Mouse (Mus musculus) kidney, adult 8-10 months (tissue): Measurements from ENCODE around the gene Vtn.

ENCODE experiments used
- DNase-seq, 2 experiments: peaks; one replicate each; pipeline ENCODE4 v3.0.0; 2022

Vtn gene

GRCm38 (mm10) chr11:78499004-78499403, at the start of gene Vtn:
Vtn (plus strand) TSS chr11:78499091.
- DNase-seq: no peak

DNA sequence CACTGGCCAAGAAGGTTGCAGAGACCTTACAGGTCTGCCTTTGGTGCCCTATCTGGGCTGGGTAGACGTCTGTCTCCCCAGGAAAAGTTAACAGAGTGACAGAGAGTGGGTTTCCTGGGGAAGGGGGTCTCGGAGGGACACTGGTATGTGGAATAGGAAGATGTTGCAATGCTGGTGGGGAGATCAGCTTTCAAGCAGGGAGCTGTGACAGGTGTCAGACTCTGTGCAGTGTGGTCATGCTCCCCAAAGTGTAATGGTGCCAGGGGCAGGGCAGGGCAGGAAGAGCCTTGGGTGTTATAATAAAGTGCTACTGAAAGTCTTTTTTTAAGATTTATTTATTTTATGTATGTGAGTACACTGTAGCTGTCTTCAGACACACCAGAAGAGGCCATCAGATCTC, 48.6 kb upstream of the Vtn start:
- DNase-seq: no peak

- peak; percentile 50 to 77 for DNase-seq
These were observed 45.2 kb upstream of the Vtn start for GRCm38 (mm10) chr11:78453675-78454074.

DNA sequence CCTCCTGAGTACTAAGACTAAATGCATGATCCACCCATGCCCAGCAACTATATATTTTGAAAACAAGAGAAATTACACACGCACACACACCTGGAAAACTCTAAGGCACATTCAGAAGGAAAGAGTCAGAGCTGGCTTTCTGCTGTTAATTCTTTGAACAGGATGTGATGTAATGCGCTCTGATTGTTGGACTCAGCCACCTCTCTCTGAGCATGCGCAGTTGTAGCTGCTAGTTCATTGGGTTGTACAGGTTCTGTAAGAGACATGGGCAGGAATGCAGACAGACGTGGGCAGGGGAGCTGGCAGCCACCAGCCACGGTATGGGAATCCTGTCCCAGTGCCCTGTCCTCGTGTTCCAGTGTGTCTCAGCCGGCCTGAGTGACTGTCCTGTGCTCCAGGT, 44.6 kb upstream of the Vtn start:
- no peak for DNase-seq

GRCm38 (mm10) chr11:78455308-78455707, 43.6 kb upstream of the Vtn start:
- DNase-seq: peak; percentile 17 to 64

- no peak for DNase-seq
These were observed 40.2 kb upstream of the Vtn start for GRCm38 (mm10) chr11:78458740-78459139.

GRCm38 (mm10) chr11:78461894-78462293, 37.0 kb upstream of the Vtn start:
- DNase-seq: no peak

- no peak for DNase-seq
These were observed 36.2 kb upstream of the Vtn start for GRCm38 (mm10) chr11:78462669-78463068.

- no peak for DNase-seq
These were observed 35.4 kb upstream of the Vtn start for GRCm38 (mm10) chr11:78463286-78464036.

- no peak for DNase-seq
These were observed 33.8 kb upstream of the Vtn start for GRCm38 (mm10) chr11:78465116-78465515.

GRCm38 (mm10) chr11:78465568-78466180, 33.2 kb upstream of the Vtn start, which contains the start of gene Slc46a1:
Slc46a1 (plus strand) TSS chr11:78465697.
- peak; percentile 86 to 87 for DNase-seq

- peak in 1 of 2 experiments; percentile 5 for DNase-seq
These were observed 32.5 kb upstream of the Vtn start for GRCm38 (mm10) chr11:78466242-78466912.

- DNase-seq: no peak
These were observed 31.4 kb upstream of the Vtn start for GRCm38 (mm10) chr11:78467515-78467914.

- no peak for DNase-seq
These were observed 31.0 kb upstream of the Vtn start for GRCm38 (mm10) chr11:78467932-78468331.

- DNase-seq: no peak
These were observed 27.4 kb upstream of the Vtn start for GRCm38 (mm10) chr11:78471326-78472103.

DNA sequence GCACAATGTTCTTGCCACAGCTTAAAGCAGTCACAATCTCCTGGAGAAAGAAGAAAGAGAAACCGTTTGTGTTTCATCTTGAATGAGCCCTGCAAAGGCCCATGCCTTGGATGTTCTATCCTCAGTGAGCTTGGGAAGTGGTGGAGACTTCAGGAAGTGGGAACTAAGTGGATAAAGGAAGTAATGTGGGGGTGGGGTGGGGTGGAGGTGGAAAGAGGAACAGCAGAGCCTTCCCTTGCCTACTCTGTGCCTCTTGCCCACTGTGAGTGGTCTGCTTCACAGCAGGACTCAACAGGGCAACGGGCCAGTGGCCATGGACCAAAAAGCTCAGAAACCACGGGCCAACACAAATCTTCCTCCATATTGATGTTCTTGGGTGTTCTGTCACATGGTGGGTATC, 23.6 kb upstream of the Vtn start:
- no peak for DNase-seq

- no peak for DNase-seq
These were observed 15.3 kb upstream of the Vtn start for GRCm38 (mm10) chr11:78483639-78484038.

DNA sequence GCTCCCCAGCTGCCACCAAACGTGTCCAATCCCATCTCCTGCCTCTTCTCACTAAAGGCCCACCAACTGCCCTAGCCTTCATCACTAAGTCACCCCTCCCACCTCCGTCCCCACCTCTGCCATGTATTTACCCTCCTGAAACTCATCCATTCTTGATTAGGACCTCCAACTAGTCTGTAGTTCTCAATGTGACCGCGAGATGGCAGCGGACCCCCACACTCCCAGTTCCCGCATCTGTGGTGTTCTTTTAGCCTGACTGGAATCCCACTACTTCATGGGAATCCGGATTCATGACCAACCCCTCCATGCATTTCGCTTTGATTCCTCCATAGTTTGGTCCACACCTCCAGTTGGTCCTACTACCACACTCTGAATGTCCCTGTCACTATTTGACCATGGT, 10.7 kb upstream of the Vtn start:
- DNase-seq: peak; percentile 45 to 80

DNA sequence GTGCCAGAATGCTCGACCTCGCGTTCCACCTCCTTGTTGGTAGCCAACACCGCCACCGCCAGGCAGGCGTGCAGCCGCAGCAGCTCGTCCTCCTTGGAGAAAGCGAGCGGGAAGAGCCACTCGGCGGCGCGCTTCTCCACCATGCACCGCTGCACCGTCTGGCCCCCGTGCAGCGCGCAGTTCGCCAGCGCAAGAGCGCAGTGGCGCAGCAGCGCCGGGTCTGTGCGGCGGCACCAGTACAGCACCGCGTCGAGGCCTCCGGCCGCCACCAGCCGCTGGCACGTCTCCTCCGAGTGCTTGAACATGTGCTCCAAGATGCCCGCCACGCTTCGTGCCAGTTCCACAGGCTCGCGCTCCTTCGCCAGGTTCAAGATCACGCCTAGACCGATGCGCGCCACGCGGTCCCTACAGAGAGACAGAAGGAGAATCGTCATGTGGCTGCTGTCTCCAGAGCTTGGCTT, 8.1 kb upstream of the Vtn start:
- no peak for DNase-seq

DNA sequence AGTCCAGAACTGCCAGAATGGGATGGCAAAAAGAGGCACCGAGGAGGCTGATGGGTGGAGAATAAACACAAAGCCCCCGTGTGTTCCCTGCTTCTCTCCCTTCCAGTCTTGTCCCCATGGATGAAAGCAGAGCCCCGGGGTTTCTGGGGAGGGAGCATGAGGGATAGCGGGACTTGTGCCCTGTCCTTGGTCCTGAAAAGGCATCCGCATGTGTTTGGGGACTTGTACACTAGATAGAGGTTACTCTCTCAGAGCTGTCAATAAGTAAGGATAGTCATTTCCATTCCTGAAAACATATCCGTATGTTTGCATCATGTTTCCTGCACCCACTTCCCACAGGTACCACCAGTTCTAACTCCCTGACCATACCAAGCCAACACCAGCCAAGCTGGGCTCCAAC, 3.0 kb upstream of the Vtn start:
- DNase-seq: no peak

- no peak for DNase-seq
These were observed 1.8 kb upstream of the Vtn start for GRCm38 (mm10) chr11:78497071-78497541.

DNA sequence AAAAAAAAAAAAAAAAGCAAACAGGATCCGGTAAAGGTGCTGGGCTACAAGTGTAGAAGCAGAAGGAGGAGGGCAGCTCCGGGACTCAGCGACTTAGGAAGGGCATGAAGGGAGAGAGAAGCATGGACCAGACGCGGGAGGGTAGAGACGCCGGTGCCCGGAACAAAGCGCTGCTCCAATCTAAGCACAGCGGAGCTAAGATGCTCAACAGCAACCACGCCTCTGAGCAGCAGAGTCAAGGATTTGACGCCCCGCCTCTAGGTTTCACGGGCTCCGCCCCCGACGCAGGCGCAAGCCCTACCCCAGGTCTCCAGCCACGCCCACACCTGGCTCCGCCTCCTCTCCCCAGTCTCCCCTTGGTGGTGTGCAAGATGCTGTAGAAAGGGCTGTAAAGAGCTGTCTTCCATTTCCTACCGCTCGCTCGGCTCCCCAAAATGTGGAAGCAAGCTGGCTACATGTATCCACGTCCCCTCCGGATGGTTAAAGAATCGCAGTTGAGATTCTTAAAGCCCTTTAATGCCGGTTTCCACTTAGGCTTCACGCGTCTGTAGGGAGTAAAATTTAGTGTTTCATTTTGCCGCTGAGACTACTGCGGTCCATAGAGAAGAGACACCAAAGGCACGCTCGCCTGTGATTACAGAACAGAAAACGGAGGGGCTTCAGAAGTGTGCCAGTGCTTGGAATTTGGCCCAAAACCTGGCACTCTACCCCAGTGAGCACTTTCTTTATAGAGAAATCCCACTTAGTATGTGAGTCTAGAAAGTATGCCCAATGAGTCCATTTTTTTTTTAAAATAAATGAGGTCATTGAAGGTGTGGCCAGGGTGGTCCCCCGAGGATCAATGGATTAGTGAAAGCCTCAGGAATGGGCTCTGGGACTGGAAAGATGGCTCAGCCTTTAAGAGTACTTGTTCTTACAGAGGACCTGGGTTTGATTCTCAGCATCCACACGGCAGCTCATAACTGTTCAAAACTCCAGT, 1.1 kb upstream of the Vtn start, which contains the start of gene Sarm1:
Gene Sarm1 (minus strand): TSS at position 211 of the 979 bp plus-strand sequence.
- peak; percentile 91 to 94 for DNase-seq
